Mouse (Mus musculus) heart, embryonic 14.5 days (tissue): ENCODE measurements around the gene Chst11. TPM values are rescaled to one million over a fixed set of nuclear protein-coding genes. Genes with fewer than 3 reads are reported as not detected.

Experiments used
- polyA plus RNA-seq: library from polyadenylated mRNA; unstranded; fragments of >200 nt; fragmentation: Nextera tagmentation; extraction: Ambion mirVana; gene quantifications from 2 replicates; pipeline ENCODE4 v1.2.1, GENCODE M21; 2014

Gene Chst11
- polyA plus RNA-seq, 1 experiment from 2014 or later = 3.3 TPM

Other genes starting within 250 kb of the Chst11 start
- gene Nfyb, start 221.4 kb upstream of the Chst11 start, polyA plus RNA-seq = 25.5 and 28.2 TPM in 2 replicates
- gene Txnrd1, start 151.5 kb upstream of the Chst11 start, polyA plus RNA-seq = 71.3 and 74.3 TPM in 2 replicates
- 0.20 and 0.35 TPM in 2 replicates for gene Eid3, start 118.9 kb upstream of the Chst11 start, polyA plus RNA-seq